Mouse (Mus musculus): ENCODE measurements around the gene Gm20388. TPM values are rescaled to one million over a fixed set of nuclear protein-coding genes. Genes with fewer than 3 reads are reported as not detected.
"Not testable (repeated sequence)": the region's sequence is repeated elsewhere in the genome, so short reads cannot be mapped to it uniquely, and the experiment has no call there.

Gene Gm20388
- polyA plus RNA-seq, 1 experiment, result 23.9 TPM

DNA sequence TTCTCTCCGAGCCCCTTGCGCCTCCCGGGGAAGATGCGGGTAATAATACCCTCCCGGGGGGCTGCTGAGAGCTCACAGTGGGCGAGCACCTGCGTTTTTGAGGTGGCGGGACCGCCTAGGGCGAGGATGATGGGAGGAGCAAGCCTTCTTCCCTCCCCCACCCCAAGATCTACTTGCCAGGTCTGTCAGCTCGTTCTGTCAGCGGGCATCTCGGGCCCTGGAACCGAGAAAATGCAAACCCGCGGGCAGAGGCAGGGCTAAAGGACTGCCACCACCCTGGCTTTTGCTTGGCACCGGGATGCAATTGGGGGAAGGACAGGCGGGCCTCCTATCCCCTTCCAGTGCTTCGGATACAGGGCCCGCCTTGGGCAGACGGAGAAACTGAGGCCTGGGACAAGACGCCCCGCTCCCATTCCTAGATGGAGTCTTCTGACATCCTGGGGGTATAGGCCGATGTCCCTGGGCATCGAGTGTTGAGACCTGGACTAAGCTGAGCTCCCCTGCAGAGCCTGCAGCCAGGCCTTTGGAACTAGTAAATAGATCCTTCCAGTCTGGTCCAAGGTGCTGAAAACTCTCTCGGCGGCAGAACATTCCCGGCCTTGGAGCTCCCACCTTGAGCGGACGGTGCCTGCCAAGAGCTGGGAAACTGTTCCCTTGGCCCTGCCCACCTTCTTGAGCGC, 1742.8 kb downstream of the Gm20388 start:
- TF ChIP-seq POLR2A (IDR thresholded peaks at IDR 0.05; ENCODE audit: extremely low read depth, insufficient read depth, low read length), result peak; percentile 5; the same call in 1 of the 2 replicates
- TF ChIP-seq CTCF (IDR thresholded peaks at IDR 0.05; ENCODE audit: extremely low read depth, insufficient read depth, low read length), result no peak
- Histone ChIP-seq H3K4me1 (ENCODE audit: control insufficient read depth, insufficient read depth, low read length) (peaks cover 7% of the 10 kb centered on the region; the same call in 1 of the 2 replicates), H3K27ac (ENCODE audit: insufficient read depth, low read length) (peak overlapping the region; percentile 92), H3K4me3 (ENCODE audit: insufficient read depth, low read length) (peak overlapping the region; percentile 57)

DNA sequence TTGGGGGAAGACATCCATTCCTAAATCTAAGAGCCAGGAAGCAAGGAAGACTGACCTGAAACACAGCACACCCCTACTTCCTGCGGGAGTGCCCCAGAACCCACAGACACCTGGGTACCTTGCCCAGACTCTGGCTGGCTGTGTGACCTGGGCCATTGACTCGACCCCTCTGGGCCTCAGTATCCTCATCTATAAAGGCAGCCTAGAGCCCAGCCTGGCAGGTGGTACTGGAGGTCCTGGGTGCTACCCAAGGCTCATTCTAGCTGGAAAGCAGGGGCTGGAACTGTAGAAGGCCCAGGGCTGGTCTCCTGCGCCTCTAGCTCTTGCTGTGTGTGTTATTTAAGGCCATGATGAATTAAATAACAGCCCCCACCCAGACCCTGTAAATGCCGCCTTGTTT, 1743.5 kb downstream of the Gm20388 start:
- no peak for TF ChIP-seq POLR2A (IDR thresholded peaks at IDR 0.05; ENCODE audit: extremely low read depth, insufficient read depth, low read length)
- TF ChIP-seq CTCF (IDR thresholded peaks at IDR 0.05; ENCODE audit: extremely low read depth, insufficient read depth, low read length), result no peak
- Histone ChIP-seq H3K4me3 (ENCODE audit: insufficient read depth, low read length) (peak overlapping the region; percentile 57), H3K4me1 (ENCODE audit: control insufficient read depth, insufficient read depth, low read length) (peaks cover 5% of the 10 kb centered on the region; the same call in 1 of the 2 replicates), H3K27ac (ENCODE audit: insufficient read depth, low read length) (no peak overlapping the region)

- Histone ChIP-seq H3K4me1 (ENCODE audit: control insufficient read depth, insufficient read depth, low read length) (peaks cover 4% of the 10 kb centered on the region; the same call in 1 of the 2 replicates), H3K4me3 (ENCODE audit: insufficient read depth, low read length) (no peak overlapping the region), H3K27ac (ENCODE audit: insufficient read depth, low read length) (no peak overlapping the region)
- no peak for TF ChIP-seq POLR2A (IDR thresholded peaks at IDR 0.05; ENCODE audit: extremely low read depth, insufficient read depth, low read length)
- TF ChIP-seq CTCF (IDR thresholded peaks at IDR 0.05; ENCODE audit: extremely low read depth, insufficient read depth, low read length), result no peak
These were observed 1744.4 kb downstream of the Gm20388 start for GRCm38 (mm10) chr8:121654966-121655494.

- Histone ChIP-seq H3K4me1 (ENCODE audit: control insufficient read depth, insufficient read depth, low read length) (no peaks in the 10 kb centered on the region), H3K4me3 (ENCODE audit: insufficient read depth, low read length) (no peak overlapping the region), H3K27ac (ENCODE audit: insufficient read depth, low read length) (no peak overlapping the region)
- no peak for TF ChIP-seq CTCF (IDR thresholded peaks at IDR 0.05; ENCODE audit: extremely low read depth, insufficient read depth, low read length)
- no peak for TF ChIP-seq POLR2A (IDR thresholded peaks at IDR 0.05; ENCODE audit: extremely low read depth, insufficient read depth, low read length)
These were observed 1750.0 kb downstream of the Gm20388 start for GRCm38 (mm10) chr8:121660602-121661001.

DNA sequence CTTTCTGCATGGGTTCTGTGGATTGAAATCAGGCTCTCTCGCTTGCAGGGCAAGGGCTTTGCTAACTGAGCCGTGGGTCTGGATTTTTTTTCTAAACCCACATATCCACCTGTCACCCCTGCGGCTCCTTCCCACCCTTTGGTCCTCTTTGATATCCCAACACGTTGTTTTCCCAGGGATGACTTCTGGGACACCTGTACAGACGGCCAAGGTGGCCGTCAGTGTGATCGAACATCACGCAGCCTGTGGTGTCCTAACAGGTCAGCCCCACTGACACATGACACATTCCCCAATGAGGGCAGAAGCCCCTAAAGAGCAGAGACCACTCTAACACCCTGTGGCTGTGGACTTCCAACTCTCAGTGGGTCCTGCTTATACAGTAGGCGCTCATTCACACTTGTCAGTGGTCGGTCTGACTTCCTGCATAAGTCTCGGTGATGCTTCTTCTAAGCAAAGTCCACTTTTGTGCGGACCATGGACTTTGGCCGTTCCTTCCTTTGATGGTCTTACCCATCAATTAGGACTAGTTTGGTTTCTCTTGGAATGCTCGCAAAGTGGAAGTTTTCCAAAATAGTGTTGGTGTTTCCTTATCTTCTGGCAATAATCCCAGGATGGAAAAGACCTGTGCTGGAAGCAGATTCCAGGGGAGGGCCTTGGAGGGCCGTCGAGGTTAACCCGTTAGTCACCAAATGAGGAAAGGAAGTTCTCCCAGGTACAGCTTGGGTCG, 1751.2 kb downstream of the Gm20388 start:
- TF ChIP-seq CTCF (IDR thresholded peaks at IDR 0.05; ENCODE audit: extremely low read depth, insufficient read depth, low read length), result no peak
- no peak for TF ChIP-seq POLR2A (IDR thresholded peaks at IDR 0.05; ENCODE audit: extremely low read depth, insufficient read depth, low read length)
- Histone ChIP-seq H3K27ac (ENCODE audit: insufficient read depth, low read length) (no peak overlapping the region), H3K4me1 (ENCODE audit: control insufficient read depth, insufficient read depth, low read length) (no peaks in the 10 kb centered on the region), H3K4me3 (ENCODE audit: insufficient read depth, low read length) (no peak overlapping the region)

DNA sequence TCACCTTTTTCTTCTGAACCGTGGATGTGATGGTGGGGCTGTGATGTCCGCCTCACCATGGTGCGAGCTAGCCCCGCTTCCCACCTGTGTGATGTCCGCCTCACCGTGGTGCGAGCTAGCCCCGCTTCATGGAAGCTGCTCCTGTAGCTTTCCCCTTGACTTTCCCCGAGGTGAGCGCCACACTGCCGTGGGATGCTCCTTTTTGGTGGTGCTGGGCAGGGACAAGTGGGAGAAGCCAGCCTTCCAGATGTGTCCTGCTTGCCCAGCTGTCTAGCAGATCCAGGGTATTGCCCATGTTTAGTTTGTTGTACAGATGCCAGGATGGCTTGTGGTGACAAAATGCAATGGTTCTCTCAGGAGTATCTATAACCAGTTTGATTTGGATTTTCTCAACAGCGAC, 1752.5 kb downstream of the Gm20388 start:
- Histone ChIP-seq H3K4me3 (ENCODE audit: insufficient read depth, low read length) (no peak overlapping the region), H3K4me1 (ENCODE audit: control insufficient read depth, insufficient read depth, low read length) (no peaks in the 10 kb centered on the region), H3K27ac (ENCODE audit: insufficient read depth, low read length) (no peak overlapping the region)
- TF ChIP-seq CTCF (IDR thresholded peaks at IDR 0.05; ENCODE audit: extremely low read depth, insufficient read depth, low read length) (no peak), POLR2A (IDR thresholded peaks at IDR 0.05; ENCODE audit: extremely low read depth, insufficient read depth, low read length) (no peak)

GRCm38 (mm10) chr8:121665329-121665728, 1754.7 kb downstream of the Gm20388 start:
- Histone ChIP-seq H3K4me1 (ENCODE audit: control insufficient read depth, insufficient read depth, low read length) (no peaks in the 10 kb centered on the region), H3K27ac (ENCODE audit: insufficient read depth, low read length) (no peak overlapping the region), H3K4me3 (ENCODE audit: insufficient read depth, low read length) (no peak overlapping the region)
- TF ChIP-seq CTCF (IDR thresholded peaks at IDR 0.05; ENCODE audit: extremely low read depth, insufficient read depth, low read length), result no peak
- TF ChIP-seq POLR2A (IDR thresholded peaks at IDR 0.05; ENCODE audit: extremely low read depth, insufficient read depth, low read length), result no peak

- H3K4me3 ChIP-seq (ENCODE audit: insufficient read depth, low read length); H3K4me1 ChIP-seq (ENCODE audit: control insufficient read depth, insufficient read depth, low read length): not testable (repeated sequence)
- peak overlapping the region; percentile 17; the same call in 1 of the 2 replicates for H3K27ac ChIP-seq (ENCODE audit: insufficient read depth, low read length)
These were observed 1757.4 kb downstream of the Gm20388 start for GRCm38 (mm10) chr8:121667936-121668500.

GRCm38 (mm10) chr8:121668553-121668952, 1757.9 kb downstream of the Gm20388 start:
- H3K4me3 ChIP-seq (ENCODE audit: insufficient read depth, low read length), result peak overlapping the region; percentile 14

More at GRCm38 (mm10) chr8:121668553-121668952, 1757.9 kb downstream of the Gm20388 start:
- Histone ChIP-seq H3K27ac (ENCODE audit: insufficient read depth, low read length) (peak overlapping the region; percentile 50; the same call in 1 of the 2 replicates), H3K4me1 (ENCODE audit: control insufficient read depth, insufficient read depth, low read length) (no peaks in the 10 kb centered on the region)
- TF ChIP-seq POLR2A (IDR thresholded peaks at IDR 0.05; ENCODE audit: extremely low read depth, insufficient read depth, low read length), result peak; percentile 47; the same call in 1 of the 2 replicates
- no peak for TF ChIP-seq CTCF (IDR thresholded peaks at IDR 0.05; ENCODE audit: extremely low read depth, insufficient read depth, low read length)

Data from cortical plate, adult 2 months (tissue).